Comparison of ENCODE assay signal across 1 mouse cellular context in genomic region chr4:41086947-41087346, GRCm38 (mm10).
A peak's percentile ranks its signal among the peaks of the same experiment; 100 is the strongest.
TF ChIP-seq lines count a peak whose summit lies in the region.

No protein-coding gene starts in this region.

TF ChIP-seq in MEL, 35 proteins besides CTCF, POLR2A, EP300 and RAD21:
- no peak for TF ChIP-seq ETS1 (IDR thresholded peaks at IDR 0.05; ENCODE audit: low read depth, low read length)
- 0 out of 2 replicates have a peak, but pooled peaks have one; percentile 2 for TF ChIP-seq NELFE (IDR thresholded peaks at IDR 0.05; ENCODE audit: low read depth, low read length)
- TF ChIP-seq GATA1 (IDR thresholded peaks at IDR 0.05; ENCODE audit: low read depth, low read length) = no peak
